Mouse (Mus musculus) midbrain, embryonic 12.5 days (tissue): Measurements from ENCODE around the gene Rpl14. TPM values are rescaled to one million over a fixed set of nuclear protein-coding genes. Genes with fewer than 3 reads are reported as not detected.

Experiments
- ATAC-seq: fragments of 200-750 bp; cut with Nextera tagmentation; 2 replicates; pipeline ENCODE4 v1.8.0; 2017; ENCODE audit warnings: low read depth, moderate TSS enrichment, moderate library complexity; ENCODE audit not compliant: low FRiP score
- H3K27ac ChIP-seq: fragments of 300-500 bp; sonication (generic); replicated peaks from 2 replicates; pipeline ENCODE4 v1.5.1; 2016; ENCODE audit warnings: mild to moderate bottlenecking
- H3K27me3 ChIP-seq: fragments of 300-500 bp; sonication (generic); 2 replicates; pipeline ENCODE4 v1.6.1; 2016; ENCODE audit warnings: mild to moderate bottlenecking
- H3K36me3 ChIP-seq: fragments of 300-500 bp; sonication (generic); 2 replicates; pipeline ENCODE4 v1.6.1; 2016
- H3K4me1 ChIP-seq: fragments of 300-500 bp; sonication (generic); 2 replicates; pipeline ENCODE4 v1.6.1; 2016
- H3K4me2 ChIP-seq: fragments of 300-500 bp; sonication (generic); replicated peaks from 2 replicates; pipeline ENCODE4 v1.6.1; 2016; ENCODE audit warnings: mild to moderate bottlenecking, moderate library complexity
- H3K4me3 ChIP-seq: fragments of 300-500 bp; sonication (generic); 2 replicates; pipeline ENCODE4 v1.5.1; 2016; ENCODE audit warnings: mild to moderate bottlenecking
- H3K9ac ChIP-seq: fragments of 300-500 bp; sonication (generic); replicated peaks from 2 replicates; pipeline ENCODE4 v1.6.1; 2016; ENCODE audit warnings: mild to moderate bottlenecking, moderate library complexity
- H3K9me3 ChIP-seq: fragments of 300-500 bp; sonication (generic); 2 replicates; pipeline ENCODE4 v1.6.1; 2016; ENCODE audit warnings: mild to moderate bottlenecking
- whole genome bisulfite sequencing: fragments of 180-500 bp; shearing (Covaris S2); methylation state at CpG from one replicate; pipeline ENCODE4 v1.1.7; 2016; 5-methylcytosine and 5-hydroxymethylcytosine counted together
- polyA plus RNA-seq: library from polyadenylated mRNA; unstranded; fragments of >200 nt; fragmentation: Nextera tagmentation; extraction: Ambion mirVana; gene quantifications from 2 replicates; pipeline ENCODE4 v1.2.1, GENCODE M21; 2016

The Rpl14 gene
- polyA plus RNA-seq, 1 experiment from 2014 or later = 583 TPM

- Histone ChIP-seq H3K9ac (no peak overlapping the region), H3K4me1 (peaks cover 6% of the 10 kb centered on the region), H3K27ac (no peak overlapping the region), H3K4me3 (no peak overlapping the region), H3K9me3 (no peaks in the 10 kb centered on the region), H3K4me2 (no peak overlapping the region), H3K36me3 (no peaks in the 10 kb centered on the region), H3K27me3 (peaks cover 6% of the 10 kb centered on the region)
- 98% methylated on average over 9 of the region's 9 CpGs for WGBS
- ATAC-seq = no peak
Measured at GRCm38 (mm10) chr9:120546482-120546881, 24.8 kb upstream of the Rpl14 start.

GRCm38 (mm10) chr9:120547026-120547668 is 24.1 kb upstream of the Rpl14 start:
- H3K27ac ChIP-seq = no peak overlapping the region
- no peaks in the 10 kb centered on the region for H3K36me3 ChIP-seq
- no peaks in the 10 kb centered on the region for H3K9me3 ChIP-seq
- no peak overlapping the region for H3K9ac ChIP-seq
- 42% methylated on average over 16 of the region's 16 CpGs for WGBS
- H3K27me3 ChIP-seq = 0 out of 2 replicates have a peak, but pooled peaks cover 1% of the 10 kb centered on the region
- no peak for ATAC-seq
- no peak overlapping the region for H3K4me2 ChIP-seq
- H3K4me1 ChIP-seq = peaks cover 3% of the 10 kb centered on the region
- no peak overlapping the region for H3K4me3 ChIP-seq

GRCm38 (mm10) chr9:120550778-120551177 is 20.5 kb upstream of the Rpl14 start:
- Histone ChIP-seq H3K27ac (no peak overlapping the region), H3K4me3 (no peak overlapping the region), H3K9me3 (no peaks in the 10 kb centered on the region), H3K27me3 (no peaks in the 10 kb centered on the region), H3K4me2 (no peak overlapping the region), H3K36me3 (no peaks in the 10 kb centered on the region), H3K4me1 (no peaks in the 10 kb centered on the region; the same call in 1 of the 2 replicates), H3K9ac (no peak overlapping the region)
- 89% methylated on average over 9 of the region's 9 CpGs for WGBS
- ATAC-seq = no peak

- Histone ChIP-seq H3K4me1 (no peaks in the 10 kb centered on the region), H3K27me3 (no peaks in the 10 kb centered on the region), H3K4me2 (no peak overlapping the region), H3K9ac (no peak overlapping the region), H3K9me3 (no peaks in the 10 kb centered on the region), H3K36me3 (no peaks in the 10 kb centered on the region), H3K27ac (no peak overlapping the region), H3K4me3 (no peak overlapping the region)
- no peak for ATAC-seq
- WGBS = 91% methylated on average over 3 of the region's 3 CpGs
Measured at GRCm38 (mm10) chr9:120563590-120563989, 7.7 kb upstream of the Rpl14 start.

- Histone ChIP-seq H3K4me2 (no peak overlapping the region), H3K27ac (no peak overlapping the region), H3K36me3 (no peaks in the 10 kb centered on the region), H3K4me3 (no peak overlapping the region), H3K9ac (no peak overlapping the region), H3K27me3 (no peaks in the 10 kb centered on the region), H3K4me1 (no peaks in the 10 kb centered on the region), H3K9me3 (no peaks in the 10 kb centered on the region)
- ATAC-seq = no peak
- whole genome bisulfite sequencing = 75% methylated on average over 2 of the region's 2 CpGs
Measured at GRCm38 (mm10) chr9:120564247-120564646, 7.0 kb upstream of the Rpl14 start.

- Histone ChIP-seq H3K4me1 (peaks cover 6% of the 10 kb centered on the region), H3K27me3 (no peaks in the 10 kb centered on the region), H3K27ac (no peak overlapping the region), H3K9ac (no peak overlapping the region), H3K4me2 (no peak overlapping the region), H3K36me3 (no peaks in the 10 kb centered on the region), H3K4me3 (no peak overlapping the region), H3K9me3 (no peaks in the 10 kb centered on the region)
- no peak for ATAC-seq
- WGBS = 88% methylated on average over 5 of the region's 5 CpGs
Measured at GRCm38 (mm10) chr9:120566384-120566783, 4.9 kb upstream of the Rpl14 start.

- H3K4me3 ChIP-seq = no peak overlapping the region
- ATAC-seq = no peak
- WGBS = 84% methylated on average over 2 of the region's 2 CpGs
- peaks cover 17% of the 10 kb centered on the region for H3K36me3 ChIP-seq
- no peaks in the 10 kb centered on the region for H3K27me3 ChIP-seq
- no peak overlapping the region for H3K4me2 ChIP-seq
- H3K9me3 ChIP-seq = no peaks in the 10 kb centered on the region
- 0 out of 2 replicates have a peak overlapping the region, but pooled peaks have one; percentile 6 for H3K9ac ChIP-seq
- no peak overlapping the region for H3K27ac ChIP-seq
- peaks cover 18% of the 10 kb centered on the region for H3K4me1 ChIP-seq
Measured at GRCm38 (mm10) chr9:120568917-120569316, 2.3 kb upstream of the Rpl14 start.

- no peak for ATAC-seq
- Histone ChIP-seq H3K4me3 (no peak overlapping the region), H3K9me3 (no peaks in the 10 kb centered on the region), H3K9ac (no peak overlapping the region), H3K27ac (no peak overlapping the region), H3K4me2 (no peak overlapping the region), H3K36me3 (peaks cover 27% of the 10 kb centered on the region), H3K27me3 (no peaks in the 10 kb centered on the region), H3K4me1 (peaks cover 18% of the 10 kb centered on the region)
- WGBS = 54% methylated on average over 13 of the region's 13 CpGs
Measured at GRCm38 (mm10) chr9:120569721-120570333, 1.4 kb upstream of the Rpl14 start.

- Histone ChIP-seq H3K9ac (0 out of 2 replicates have a peak overlapping the region, but pooled peaks have one; percentile 93), H3K9me3 (no peaks in the 10 kb centered on the region), H3K27me3 (no peaks in the 10 kb centered on the region), H3K27ac (no peak overlapping the region), H3K36me3 (peaks cover 32% of the 10 kb centered on the region), H3K4me3 (peak overlapping the region; percentile 95), H3K4me2 (peak overlapping the region; percentile 89), H3K4me1 (peaks cover 18% of the 10 kb centered on the region)
- no peak for ATAC-seq
- WGBS = 58% methylated on average over 2 of the region's 2 CpGs
Measured at GRCm38 (mm10) chr9:120570334-120570725, 914 bp upstream of the Rpl14 start.

GRCm38 (mm10) chr9:120571593-120572385 is 545 bp downstream of the Rpl14 start:
- Histone ChIP-seq H3K4me2 (peak overlapping the region; percentile 89), H3K9ac (peak overlapping the region; percentile 93), H3K9me3 (no peaks in the 10 kb centered on the region), H3K27ac (peak overlapping the region; percentile 77), H3K36me3 (peaks cover 42% of the 10 kb centered on the region), H3K4me3 (peak overlapping the region; percentile 95), H3K27me3 (no peaks in the 10 kb centered on the region), H3K4me1 (peaks cover 25% of the 10 kb centered on the region)
- ATAC-seq = peak; percentile 80
- 1% methylated on average over 53 of the region's 53 CpGs for WGBS

GRCm38 (mm10) chr9:120575748-120576661 is 4.8 kb downstream of the Rpl14 start:
- Histone ChIP-seq H3K9ac (no peak overlapping the region), H3K36me3 (peaks cover 42% of the 10 kb centered on the region), H3K27ac (peak overlapping the region; percentile 54), H3K27me3 (no peaks in the 10 kb centered on the region), H3K4me2 (peak overlapping the region; percentile 92), H3K4me3 (0 out of 2 replicates have a peak overlapping the region, but pooled peaks have one; percentile 68), H3K9me3 (no peaks in the 10 kb centered on the region), H3K4me1 (peaks cover 27% of the 10 kb centered on the region)
- WGBS = 58% methylated on average over 6 of the region's 6 CpGs
- ATAC-seq = 0 out of 2 replicates have a peak, but pooled peaks have one; percentile 4
